Mouse (Mus musculus): ENCODE data around the gene Svs1.
A peak's percentile ranks its signal among the peaks of the same experiment; 100 is the strongest.

Svs1 gene

GRCm38 (mm10) chr6:49013023-49013422 lies 26.4 kb downstream of the Svs1 start:
- DNase-seq, result no peak

GRCm38 (mm10) chr6:49013458-49013857 lies 26.8 kb downstream of the Svs1 start:
- no peak for DNase-seq

- DNase-seq, result no peak
These were observed 30.5 kb downstream of the Svs1 start for GRCm38 (mm10) chr6:49017150-49017549.

GRCm38 (mm10) chr6:49019341-49019740 lies 32.7 kb downstream of the Svs1 start:
- DNase-seq, result no peak

GRCm38 (mm10) chr6:49021141-49022012 lies 34.7 kb downstream of the Svs1 start:
- DNase-seq, result peak; percentile 42

GRCm38 (mm10) chr6:49022384-49022783 lies 35.7 kb downstream of the Svs1 start:
- no peak for DNase-seq

GRCm38 (mm10) chr6:49023315-49023714 lies 36.7 kb downstream of the Svs1 start:
- DNase-seq, result no peak

GRCm38 (mm10) chr6:49025290-49025689 lies 38.6 kb downstream of the Svs1 start:
- no peak for DNase-seq

- no peak for DNase-seq
These were observed 39.8 kb downstream of the Svs1 start for GRCm38 (mm10) chr6:49026496-49026895.

GRCm38 (mm10) chr6:49028019-49028418 lies 41.4 kb downstream of the Svs1 start:
- no peak for DNase-seq

GRCm38 (mm10) chr6:49028708-49029107 lies 42.0 kb downstream of the Svs1 start:
- no peak for DNase-seq

- no peak for DNase-seq
These were observed 44.6 kb downstream of the Svs1 start for GRCm38 (mm10) chr6:49031230-49031629.

- DNase-seq, result no peak
These were observed 46.1 kb downstream of the Svs1 start for GRCm38 (mm10) chr6:49032783-49033182.

- DNase-seq, result no peak
These were observed 49.9 kb downstream of the Svs1 start, which contains the start of gene Gpnmb for GRCm38 (mm10) chr6:49036275-49037267. TSS of gene Gpnmb (plus strand) at chr6:49036546.

GRCm38 (mm10) chr6:49037268-49037662 lies 50.6 kb downstream of the Svs1 start:
- no peak for DNase-seq

GRCm38 (mm10) chr6:49039470-49040180 lies 53.0 kb downstream of the Svs1 start:
- peak; percentile 38 for DNase-seq
